Mouse (Mus musculus): ENCODE data around the gene Celf5.

- TF ChIP-seq CTCF (conservative IDR thresholded peaks at IDR 0.05; ENCODE audit: insufficient read depth, insufficient read length, low read depth, low read length) = no peak
- no peak for TF ChIP-seq POLR2A (IDR thresholded peaks at IDR 0.05; ENCODE audit: low read depth, low read length)
Measured at GRCm38 (mm10) chr10:81412586-81413309, 69.8 kb downstream of the Celf5 start.
